Mouse (Mus musculus) heart, postnatal 0 days (tissue): ENCODE data around the gene Antxr1.

Experiments
- CTCF ChIP-seq: IDR thresholded peaks from 2 replicates; pipeline ENCODE4 v1.5.1; 2016; ENCODE audit warnings: antibody characterized with exemption, control low read depth, low read depth
- EP300 ChIP-seq: IDR thresholded peaks from 2 replicates; pipeline ENCODE4 v1.6.1; 2016; ENCODE audit warnings: antibody characterized with exemption, low read depth

DNA sequence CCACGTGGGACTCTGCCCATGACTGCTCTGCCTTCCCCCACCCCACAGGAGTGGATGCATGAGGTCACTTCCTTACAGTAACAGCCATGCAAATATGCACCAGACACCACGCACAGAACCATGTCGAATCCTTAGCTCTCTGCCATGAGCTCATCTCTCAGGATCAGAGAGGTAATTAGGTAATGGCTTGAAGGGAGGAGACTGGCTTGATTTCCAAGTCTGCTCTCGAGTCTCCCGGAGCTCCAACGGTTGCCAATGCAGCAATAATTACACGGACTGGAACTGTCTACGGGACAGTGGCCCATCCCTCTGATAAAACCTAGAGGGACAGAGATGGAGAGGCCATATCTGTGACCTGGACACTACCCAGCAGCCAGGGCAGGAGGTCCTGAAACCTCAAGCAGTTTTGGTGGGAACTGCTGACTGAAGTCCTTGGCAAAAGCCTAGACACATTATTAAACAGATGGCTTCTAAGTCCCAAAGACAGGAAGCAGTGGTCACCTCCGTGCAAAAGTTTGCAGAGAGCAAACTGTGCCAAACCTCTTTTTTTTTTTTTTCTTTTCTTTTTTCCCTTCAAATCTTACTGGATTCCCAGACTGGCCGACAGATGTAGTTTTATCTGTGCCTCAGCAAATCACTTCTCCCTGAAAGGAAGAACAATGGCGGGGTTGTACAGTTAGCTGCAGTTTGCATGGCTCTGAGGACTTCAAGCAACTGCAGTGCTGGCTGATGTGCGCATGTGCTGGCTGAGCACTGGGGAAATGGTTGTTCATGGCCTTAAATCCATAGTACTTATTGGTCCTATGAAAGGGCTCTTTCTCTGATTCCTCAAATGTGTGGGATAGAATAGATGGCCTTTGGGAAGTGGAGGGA is 174.0 kb downstream of the Antxr1 start:
- TF ChIP-seq CTCF = no peak
- no peak for TF ChIP-seq EP300
